Mouse (Mus musculus) cerebellum, postnatal 25 days (tissue): ENCODE results near the gene Nqo2.

Experiments
- DNase-seq, 2 experiments: peaks; one replicate each; pipeline ENCODE4 v3.0.0; 2021; ENCODE audit warnings: mixed read lengths in 2 of 2

Gene Nqo2

GRCm38 (mm10) chr13:33995197-33995596 is 30.7 kb downstream of the Nqo2 start:
- peak; percentile 61 to 81 for DNase-seq

GRCm38 (mm10) chr13:34002058-34003006 is 37.8 kb downstream of the Nqo2 start, which contains the start of the genes Ripk1 and Serpinb6a:
Gene Ripk1, plus strand, starts transcription at chr13:34002363.
Gene Serpinb6a, minus strand, starts transcription at chr13:34002794.
- DNase-seq, result peak; percentile 90 to 93

- no peak for DNase-seq
Observed at GRCm38 (mm10) chr13:34003058-34003457, 38.6 kb downstream of the Nqo2 start.

GRCm38 (mm10) chr13:34007234-34007633 is 42.7 kb downstream of the Nqo2 start:
- DNase-seq, result no peak

GRCm38 (mm10) chr13:34016927-34017569 is 52.6 kb downstream of the Nqo2 start:
- peak; percentile 59 to 67 for DNase-seq

GRCm38 (mm10) chr13:34018521-34018920 is 54.0 kb downstream of the Nqo2 start:
- DNase-seq, result peak in 1 of 2 experiments; percentile 38

GRCm38 (mm10) chr13:34021998-34022397 is 57.5 kb downstream of the Nqo2 start:
- no peak for DNase-seq

- DNase-seq, result no peak
Observed at GRCm38 (mm10) chr13:34032041-34032440, 67.6 kb downstream of the Nqo2 start.

- DNase-seq, result peak in 1 of 2 experiments; percentile 30
Observed at GRCm38 (mm10) chr13:34035424-34035823, 70.9 kb downstream of the Nqo2 start.

GRCm38 (mm10) chr13:34036726-34037125 is 72.2 kb downstream of the Nqo2 start:
- no peak for DNase-seq

GRCm38 (mm10) chr13:34037172-34038055 is 72.9 kb downstream of the Nqo2 start, which contains the start of gene Bphl:
Gene Bphl, plus strand, starts transcription at chr13:34037597.
- peak; percentile 94 to 97 for DNase-seq

GRCm38 (mm10) chr13:34038056-34038432 is 73.6 kb downstream of the Nqo2 start:
- DNase-seq, result peak in 1 of 2 experiments; percentile 54
